Mouse (Mus musculus) CH12.LX (cell line): ENCODE data around the gene Rbl2. TPM values are rescaled to one million over a fixed set of nuclear protein-coding genes. Genes with fewer than 3 reads are reported as not detected.

ENCODE experiments used
- DNase-seq: peaks from one replicate; pipeline ENCODE4 v3.0.0-alpha.2; 2013; ENCODE audit errors: extremely low read depth
- H3K27ac ChIP-seq: 2 replicates; pipeline ENCODE4 v1.5.1; 2012; ENCODE audit warnings: low read depth, mild to moderate bottlenecking, control low read depth, moderate library complexity; ENCODE audit not compliant: insufficient read depth
- H3K27me3 ChIP-seq: replicated peaks from 2 replicates; pipeline ENCODE3; 2012; ENCODE audit warnings: inconsistent platforms
- H3K36me3 ChIP-seq, 2 experiments: replicated peaks in 1 of 2; 2 replicates each; pipeline versions ENCODE3 to v1.6.1; 2012; ENCODE audit warnings: inconsistent platforms in 1 of 2, low read length in 1 of 2, mild to moderate bottlenecking in 1 of 2, mixed read lengths in 1 of 2, moderate library complexity in 1 of 2; ENCODE audit not compliant: control insufficient read depth in 1 of 2, insufficient read depth in 1 of 2
- H3K4me1 ChIP-seq, 2 experiments: 2 replicates each; pipeline ENCODE4 v1.6.1; 2012; ENCODE audit warnings: inconsistent platforms in 1 of 2, moderate library complexity in 1 of 2; ENCODE audit not compliant: insufficient read depth in 2 of 2, control insufficient read depth in 1 of 2
- H3K4me2 ChIP-seq: 2 replicates; pipeline ENCODE4 v1.6.1; 2012; ENCODE audit warnings: low read depth, mild to moderate bottlenecking, control low read depth; ENCODE audit not compliant: poor library complexity, insufficient read depth, severe bottlenecking
- H3K4me3 ChIP-seq, 3 experiments: fragments of 150-350 bp in 1 of 3; sonication (generic) in 1 of 3; replicated peaks in 1 of 3; 2 replicates each; pipeline versions ENCODE3 to v1.5.1; 2011 to 2012; ENCODE audit warnings: low read depth in 2 of 3, low read length in 2 of 3, mild to moderate bottlenecking in 2 of 3, moderate library complexity in 2 of 3, control low read depth in 1 of 3, improper control_type of control experiment in 1 of 3, inconsistent platforms in 1 of 3, mixed read lengths in 1 of 3; ENCODE audit not compliant: poor library complexity in 1 of 3
- H3K79me2 ChIP-seq: replicated peaks from 2 replicates; pipeline ENCODE4 v1.6.1; 2012; ENCODE audit warnings: mild to moderate bottlenecking, moderate library complexity; ENCODE audit not compliant: control insufficient read depth, poor library complexity, insufficient read depth, severe bottlenecking; ENCODE audit errors: extremely low read depth
- H3K9ac ChIP-seq: 2 replicates; pipeline ENCODE4 v1.6.1; 2012; ENCODE audit warnings: low read depth, mild to moderate bottlenecking, control low read depth, moderate library complexity; ENCODE audit not compliant: insufficient read depth
- H3K9me3 ChIP-seq: replicated peaks from 2 replicates; pipeline ENCODE3; 2012; ENCODE audit warnings: low read length, inconsistent platforms, mixed read lengths
- BHLHE40 ChIP-seq: IDR thresholded peaks from 2 replicates; pipeline ENCODE4 v1.6.1; 2011; ENCODE audit warnings: mild to moderate bottlenecking, low read depth, low read length, improper control_type of control experiment
- CHD1 ChIP-seq: IDR thresholded peaks from 2 replicates; pipeline ENCODE4 v1.6.1; 2012; ENCODE audit warnings: low read depth, low read length, improper control_type of control experiment, inconsistent platforms
- CHD2 ChIP-seq: IDR thresholded peaks from 2 replicates; pipeline ENCODE4 v1.6.1; 2011; ENCODE audit warnings: low read length, improper control_type of control experiment
- CTCF ChIP-seq, 2 experiments: IDR thresholded peaks in 1 of 2; conservative IDR thresholded peaks in 1 of 2; 2 replicates each; pipeline ENCODE4 v1.5.1; 2011 to 2012; ENCODE audit warnings: low read depth in 2 of 2, low read length in 2 of 2, improper control_type of control experiment in 1 of 2, inconsistent platforms in 1 of 2, mild to moderate bottlenecking in 1 of 2, moderate library complexity in 1 of 2
- E2F4 ChIP-seq: IDR thresholded peaks from 2 replicates; pipeline ENCODE4 v1.6.1; 2011; ENCODE audit warnings: low read depth, low read length, improper control_type of control experiment; ENCODE audit not compliant: insufficient replicate concordance
- ETS1 ChIP-seq: conservative IDR thresholded peaks from 2 replicates; pipeline ENCODE4 v1.6.1; 2012; ENCODE audit warnings: low read depth, mild to moderate bottlenecking, inconsistent platforms, low read length, improper control_type of control experiment, moderate library complexity
- GABPA ChIP-seq: IDR thresholded peaks from 2 replicates; pipeline ENCODE4 v1.6.1; 2012; ENCODE audit warnings: low read depth, low read length, improper control_type of control experiment, inconsistent platforms; ENCODE audit not compliant: insufficient replicate concordance
- HCFC1 ChIP-seq: IDR thresholded peaks from 2 replicates; pipeline ENCODE4 v1.6.1; 2012; ENCODE audit warnings: low read depth, mild to moderate bottlenecking, inconsistent platforms, low read length, improper control_type of control experiment
- IRF4 ChIP-seq: IDR thresholded peaks from 2 replicates; pipeline ENCODE4 v1.6.1; 2014; ENCODE audit warnings: low read depth, mild to moderate bottlenecking, inconsistent platforms, low read length, improper control_type of control experiment
- JUND ChIP-seq: conservative IDR thresholded peaks from 2 replicates; pipeline ENCODE4 v1.6.1; 2011; ENCODE audit warnings: low read depth, low read length, improper control_type of control experiment
- MAFK ChIP-seq: IDR thresholded peaks from 2 replicates; pipeline ENCODE4 v1.6.1; 2011; ENCODE audit warnings: low read length, improper control_type of control experiment; ENCODE audit not compliant: insufficient replicate concordance
- MAZ ChIP-seq: IDR thresholded peaks from 2 replicates; pipeline ENCODE4 v1.6.1; 2012; ENCODE audit warnings: low read depth, mild to moderate bottlenecking, inconsistent platforms, low read length, improper control_type of control experiment, moderate library complexity
- MEF2A ChIP-seq: IDR thresholded peaks from 2 replicates; pipeline ENCODE4 v1.6.1; 2014; ENCODE audit warnings: low read depth, mild to moderate bottlenecking, inconsistent platforms, low read length, improper control_type of control experiment, borderline replicate concordance
- MYC ChIP-seq: IDR thresholded peaks from 2 replicates; pipeline ENCODE4 v1.6.1; 2011; ENCODE audit warnings: low read depth, mild to moderate bottlenecking, improper control_type of control experiment, low read length
- NRF1 ChIP-seq: IDR thresholded peaks from 2 replicates; pipeline ENCODE4 v1.6.1; 2014; ENCODE audit warnings: low read depth, mild to moderate bottlenecking, inconsistent platforms, low read length, improper control_type of control experiment, moderate library complexity
- PAX5 ChIP-seq: IDR thresholded peaks from 2 replicates; pipeline ENCODE4 v1.6.1; 2012; ENCODE audit warnings: low read length, inconsistent platforms, mixed read lengths
- POLR2A ChIP-seq: IDR thresholded peaks from 2 replicates; pipeline ENCODE4 v1.6.1; 2011; ENCODE audit warnings: low read depth, mild to moderate bottlenecking, improper control_type of control experiment, low read length
- RAD21 ChIP-seq: IDR thresholded peaks from 2 replicates; pipeline ENCODE4 v1.6.1; 2011; ENCODE audit warnings: low read depth, mild to moderate bottlenecking, low read length, improper control_type of control experiment, moderate library complexity
- SIN3A ChIP-seq: IDR thresholded peaks from 2 replicates; pipeline ENCODE4 v1.6.1; 2012; ENCODE audit warnings: low read length, improper control_type of control experiment, inconsistent platforms
- SMC3 ChIP-seq: IDR thresholded peaks from 2 replicates; pipeline ENCODE4 v1.6.1; 2011; ENCODE audit warnings: low read depth, low read length, improper control_type of control experiment
- TBP ChIP-seq: conservative IDR thresholded peaks from 2 replicates; pipeline ENCODE4 v1.6.1; 2011; ENCODE audit warnings: low read depth, low read length, improper control_type of control experiment
- ZC3H11A ChIP-seq: IDR thresholded peaks from 2 replicates; pipeline ENCODE4 v1.6.1; 2012; ENCODE audit warnings: low read depth, mild to moderate bottlenecking, inconsistent platforms, low read length, improper control_type of control experiment
- ZNF384 ChIP-seq: IDR thresholded peaks from 2 replicates; pipeline ENCODE4 v1.6.1; 2012; ENCODE audit warnings: low read depth, low read length, improper control_type of control experiment, inconsistent platforms
- dilution Hi-C: fragments of 300-500 bp; cut with MboI; formaldehyde crosslinking; loops from 2 replicates; pipeline ENCODE4 v1.14.3; 2020; ENCODE audit warnings: low sequenced_read_pairs; ENCODE audit not compliant: extremely low pct_unique_long_range_greater_than_20kb, extremely low pct_ligation_motif_present
- in situ Hi-C: fragments of 300-500 bp; cut with MboI; formaldehyde crosslinking; loops from 3 replicates; pipeline ENCODE4 v1.14.3; 2019; ENCODE audit warnings: low sequenced_read_pairs, low pct_ligation_motif_present, low pct_unique_long_range_greater_than_20kb, mixed read lengths
- polyA plus RNA-seq: library from polyadenylated mRNA; unstranded; fragments of >175 nt; gene quantifications from 2 replicates; pipeline ENCODE4 v1.2.1, GENCODE M21; 2012; ENCODE audit warnings: low read depth; ENCODE audit not compliant: insufficient read length
- total RNA-seq, 2 experiments: library from RNA; depleted of rRNA; stranded (reverse); fragments of 300-350 nt in 1 of 2; fragments of >200 nt in 1 of 2; gene quantifications; 2 replicates each; pipeline ENCODE4 v1.2.3; 2012 to 2014

Gene Rbl2
- total and polyA plus RNA-seq, 3 experiments: 19.0 to 21.9 (median 19.2) TPM

DNA sequence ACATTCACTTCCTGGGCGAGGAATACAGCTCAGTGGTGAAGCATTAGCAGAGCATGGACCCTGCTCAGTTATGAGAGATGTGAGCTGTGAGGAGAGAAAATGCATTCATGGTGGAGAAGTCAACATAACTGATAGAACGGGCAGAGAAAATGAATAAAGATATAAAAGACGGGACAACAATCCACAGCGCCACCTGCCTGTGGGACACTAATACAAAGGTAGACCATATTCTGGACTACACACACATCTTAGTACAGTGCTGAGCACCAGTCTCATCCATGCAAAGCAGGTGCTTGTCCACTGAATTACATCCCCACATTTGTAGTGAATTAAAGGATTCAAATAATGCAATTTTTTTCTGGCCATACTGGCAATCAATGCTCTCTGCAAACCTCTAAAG lies 47.7 kb downstream of the Rbl2 start:
- no peak for TF ChIP-seq ETS1
- TF ChIP-seq NRF1: no peak
- no peak for TF ChIP-seq PAX5
- TF ChIP-seq IRF4: no peak
- TF ChIP-seq CHD1: no peak
- no peak for TF ChIP-seq BHLHE40
- peak in 1 of 2 experiments; percentile 49; a peak in 2 of 4 replicates for TF ChIP-seq CTCF (conservative IDR thresholded peaks at IDR 0.05 in 1 of 2, IDR thresholded peaks at IDR 0.05 in 1 of 2; ENCODE audit: low read depth in 2 of 2, low read length in 2 of 2)
- 0 out of 2 replicates have a peak, but pooled peaks have one; percentile 11 for TF ChIP-seq SMC3
- TF ChIP-seq RAD21: peak; percentile 30
- TF ChIP-seq HCFC1: no peak
- TF ChIP-seq, all 38 proteins: peak for 3
- Histone ChIP-seq H3K4me3 (no peak overlapping the region), H3K4me2 (no peak overlapping the region), H3K9ac (no peak overlapping the region), H3K4me1 (no peaks in the 10 kb centered on the region), H3K27me3 (no peaks in the 10 kb centered on the region), H3K36me3 (peaks cover 71 to 93% of the 10 kb centered on the region in 2 experiments), H3K79me2 (no peaks in the 10 kb centered on the region; the same call in 1 of the 2 replicates), H3K9me3 (no peaks in the 10 kb centered on the region), H3K27ac (no peak overlapping the region)
- in situ Hi-C loops (no loop called here), dilution Hi-C loops (no loop called here)
- peak; percentile 15 for DNase-seq

DNA sequence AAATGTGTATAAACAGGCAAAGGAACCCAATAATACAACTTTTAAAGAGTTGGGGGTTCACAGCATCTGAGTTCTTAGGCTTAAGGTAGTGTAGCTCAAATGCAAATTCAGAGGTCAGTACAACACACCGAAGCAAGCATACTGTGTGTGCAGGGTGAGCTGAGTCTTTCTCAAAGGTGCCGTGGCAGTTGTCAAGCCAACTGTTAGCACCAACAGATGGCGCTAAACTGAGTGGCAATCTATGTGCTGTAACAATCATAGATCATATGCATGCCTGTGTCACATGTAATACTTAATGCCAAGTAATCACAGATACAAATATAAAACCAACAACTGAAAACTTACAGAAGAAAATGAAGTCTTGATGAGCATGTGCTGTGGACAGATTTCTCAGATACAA lies 48.3 kb downstream of the Rbl2 start:
- Histone ChIP-seq H3K36me3 (peaks cover 73 to 96% of the 10 kb centered on the region in 2 experiments), H3K4me2 (no peak overlapping the region), H3K9ac (no peak overlapping the region), H3K9me3 (no peaks in the 10 kb centered on the region), H3K4me1 (no peaks in the 10 kb centered on the region), H3K27me3 (no peaks in the 10 kb centered on the region), H3K4me3 (no peak overlapping the region), H3K79me2 (no peaks in the 10 kb centered on the region; the same call in 1 of the 2 replicates), H3K27ac (no peak overlapping the region)
- dilution Hi-C loops (no loop called here), in situ Hi-C loops (no loop called here)
- TF ChIP-seq RAD21: no peak; the same call in none of the 2 replicates
- peak; percentile 32 to 63; a peak in 2 of 4 replicates for TF ChIP-seq CTCF (conservative IDR thresholded peaks at IDR 0.05 in 1 of 2, IDR thresholded peaks at IDR 0.05 in 1 of 2; ENCODE audit: low read depth in 2 of 2, low read length in 2 of 2)
- TF ChIP-seq SMC3: peak; percentile 48
- DNase-seq: peak; percentile 42

DNA sequence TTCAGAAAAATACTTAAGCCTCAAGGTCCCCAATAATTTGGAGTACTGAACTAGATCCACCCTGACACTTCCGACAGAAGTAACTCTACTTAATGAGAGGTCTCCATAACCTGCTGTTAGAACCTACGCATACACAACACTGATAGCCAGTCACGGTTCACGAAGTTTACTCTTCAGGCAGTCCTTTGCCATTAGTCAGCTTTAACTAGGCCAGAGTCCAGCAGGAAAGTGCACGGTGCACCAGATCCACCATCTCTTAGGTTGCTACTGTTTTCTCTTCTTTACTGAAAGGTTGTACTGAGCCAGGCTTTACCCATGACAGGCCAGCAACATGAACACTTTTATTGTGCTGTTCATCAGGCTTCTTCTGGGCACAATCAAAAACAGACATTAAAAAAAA lies 54.5 kb downstream of the Rbl2 start:
- in situ Hi-C loops (no loop called here), dilution Hi-C loops (no loop called here)
- no peaks in the 10 kb centered on the region for H3K4me1 ChIP-seq
- no peak for DNase-seq
- no peak overlapping the region for H3K27ac ChIP-seq
- no peak for TF ChIP-seq MAZ
- TF ChIP-seq ZC3H11A: no peak
- TF ChIP-seq CHD2: no peak
- no peak for TF ChIP-seq POLR2A
- no peak for TF ChIP-seq CHD1
- TF ChIP-seq RAD21: no peak
- TF ChIP-seq ZNF384: no peak
- no peak for TF ChIP-seq JUND
- no peak for TF ChIP-seq MYC
- TF ChIP-seq E2F4: no peak
- TF ChIP-seq MEF2A: no peak
- TF ChIP-seq TBP: no peak
- TF ChIP-seq CTCF (conservative IDR thresholded peaks at IDR 0.05 in 1 of 2, IDR thresholded peaks at IDR 0.05 in 1 of 2; ENCODE audit: low read depth in 2 of 2, low read length in 2 of 2): no peak
- TF ChIP-seq MAFK: no peak
- TF ChIP-seq SIN3A: no peak
- no peak for TF ChIP-seq GABPA
- TF ChIP-seq, all 38 proteins: peak for 0
- Histone ChIP-seq H3K79me2 (no peaks in the 10 kb centered on the region), H3K27me3 (no peaks in the 10 kb centered on the region), H3K36me3 (peaks cover 68 to 89% of the 10 kb centered on the region in 2 experiments), H3K4me2 (no peak overlapping the region), H3K4me3 (no peak overlapping the region), H3K9me3 (no peaks in the 10 kb centered on the region), H3K9ac (no peak overlapping the region)
